Mouse (Mus musculus) C2C12 (cell line): Measurements from ENCODE around the gene Ly6f.

Experiments used
- CTCF ChIP-seq: IDR thresholded peaks from one replicate; pipeline ENCODE4 v1.5.1; 2011; ENCODE audit not compliant: control insufficient read depth, insufficient read depth, insufficient read length
- MAX ChIP-seq: IDR thresholded peaks from one replicate; pipeline ENCODE4 v1.6.1; 2011; ENCODE audit warnings: mild to moderate bottlenecking, control low read depth
- USF1 ChIP-seq: IDR thresholded peaks from one replicate; pipeline ENCODE4 v1.6.1; 2011; ENCODE audit warnings: low read depth, mild to moderate bottlenecking, control low read depth, moderate library complexity

GRCm38 (mm10) chr15:75314421-75314820, 46.2 kb downstream of the Ly6f start:
- TF ChIP-seq CTCF, result no peak
- TF ChIP-seq USF1, result no peak
- TF ChIP-seq MAX, result no peak
